Mouse (Mus musculus): ENCODE data around the gene Kcnj14. TPM values are rescaled to one million over a fixed set of nuclear protein-coding genes. Genes with fewer than 3 reads are reported as not detected.

Gene Kcnj14
- polyA plus RNA-seq, 1 experiment from 2014 or later = 0.14 TPM

- 72% methylated on average over 10 of the region's 10 CpGs for WGBS (ENCODE audit: insufficient replicate concordance)
- ATAC-seq (ENCODE audit: low read depth) = no peak
- Histone ChIP-seq H3K9me3 (replicated peaks; ENCODE audit: control insufficient read depth, low read length) (no peaks in the 10 kb centered on the region), H3K27ac (ENCODE audit: low read length) (no peak overlapping the region), H3K27me3 (ENCODE audit: control insufficient read depth, insufficient read depth, low read depth, low read length) (peaks cover 3% of the 10 kb centered on the region; the same call in 1 of the 2 replicates), H3K4me1 (ENCODE audit: control insufficient read depth, low read depth, low read length) (peaks cover 26% of the 10 kb centered on the region), H3K36me3 (ENCODE audit: control insufficient read depth, insufficient read depth) (peaks cover 23% of the 10 kb centered on the region), H3K4me2 (ENCODE audit: low read depth, low read length) (no peak overlapping the region), H3K9ac (ENCODE audit: low read depth, low read length) (no peak overlapping the region), H3K4me3 (ENCODE audit: low read depth, low read length) (no peak overlapping the region; the same call in 1 of the 2 replicates)
Measured at GRCm38 (mm10) chr7:45815323-45815983, 9.1 kb downstream of the Kcnj14 start.

GRCm38 (mm10) chr7:45814841-45815240 lies 9.7 kb downstream of the Kcnj14 start:
- Histone ChIP-seq H3K27ac (ENCODE audit: low read length) (no peak overlapping the region), H3K9ac (ENCODE audit: low read depth, low read length) (no peak overlapping the region), H3K9me3 (replicated peaks; ENCODE audit: control insufficient read depth, low read length) (no peaks in the 10 kb centered on the region), H3K36me3 (ENCODE audit: control insufficient read depth, insufficient read depth) (peaks cover 29% of the 10 kb centered on the region), H3K4me2 (ENCODE audit: low read depth, low read length) (peak overlapping the region; percentile 77), H3K4me1 (ENCODE audit: control insufficient read depth, low read depth, low read length) (peaks cover 26% of the 10 kb centered on the region), H3K4me3 (ENCODE audit: low read depth, low read length) (peak overlapping the region; percentile 99), H3K27me3 (ENCODE audit: control insufficient read depth, insufficient read depth, low read depth, low read length) (peaks cover under 1% of the 10 kb centered on the region; the same call in 1 of the 2 replicates)
- no peak for ATAC-seq (ENCODE audit: low read depth)
- 7% methylated on average over 5 of the region's 5 CpGs for WGBS (ENCODE audit: insufficient replicate concordance)

- Histone ChIP-seq H3K4me1 (ENCODE audit: control insufficient read depth, low read depth, low read length) (peaks cover 26% of the 10 kb centered on the region), H3K9me3 (replicated peaks; ENCODE audit: control insufficient read depth, low read length) (no peaks in the 10 kb centered on the region), H3K4me2 (ENCODE audit: low read depth, low read length) (peak within 1 kb of the TSS; percentile 96), H3K36me3 (ENCODE audit: control insufficient read depth, insufficient read depth) (peaks cover 36% of the 10 kb centered on the region), H3K27ac (ENCODE audit: low read length) (peak within 1 kb of the TSS; percentile 96), H3K4me3 (ENCODE audit: low read depth, low read length) (peak within 1 kb of the TSS; percentile 99), H3K9ac (ENCODE audit: low read depth, low read length) (peak within 1 kb of the TSS; percentile 99), H3K27me3 (ENCODE audit: control insufficient read depth, insufficient read depth, low read depth, low read length) (no peaks in the 10 kb centered on the region; the same call in 1 of the 2 replicates)
- WGBS (ENCODE audit: insufficient replicate concordance) = under 1% methylated on average over 76 of the region's 92 CpGs
- peak; percentile 98 for ATAC-seq (ENCODE audit: low read depth)
Measured at GRCm38 (mm10) chr7:45813787-45814779, 10.5 kb downstream of the Kcnj14 start, which contains the start of gene Cyth2. Gene Cyth2, minus strand, starts transcription at chr7:45814581.

DNA sequence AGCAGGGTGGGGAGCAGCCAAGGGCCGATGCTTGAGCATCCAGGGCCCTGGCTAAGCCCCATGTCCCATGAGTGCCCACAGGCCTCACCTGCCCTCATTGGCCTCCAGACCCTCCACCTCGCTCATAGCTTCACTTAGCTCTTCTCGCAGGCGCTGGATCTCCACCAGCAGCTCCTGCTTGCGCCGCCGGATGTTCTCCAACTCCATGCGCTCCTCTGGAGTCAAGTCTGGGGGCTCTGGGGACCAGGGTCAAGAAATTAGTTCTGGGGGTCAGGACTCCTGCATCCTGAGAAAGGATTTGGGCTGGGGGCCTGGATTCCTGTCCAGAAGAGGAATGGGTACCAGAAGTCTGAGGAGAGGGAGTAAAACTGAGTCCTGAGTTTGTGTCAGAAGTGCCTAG lies 11.7 kb downstream of the Kcnj14 start:
- peaks cover 26% of the 10 kb centered on the region for H3K4me1 ChIP-seq (ENCODE audit: control insufficient read depth, low read depth, low read length)
- ATAC-seq (ENCODE audit: low read depth) = no peak
- H3K4me3 ChIP-seq (ENCODE audit: low read depth, low read length) = peak overlapping the region; percentile 99
- H3K9ac ChIP-seq (ENCODE audit: low read depth, low read length) = peak overlapping the region; percentile 99
- H3K36me3 ChIP-seq (ENCODE audit: control insufficient read depth, insufficient read depth) = peaks cover 45% of the 10 kb centered on the region
- peak overlapping the region; percentile 96 for H3K4me2 ChIP-seq (ENCODE audit: low read depth, low read length)
- no peaks in the 10 kb centered on the region for H3K9me3 ChIP-seq (replicated peaks; ENCODE audit: control insufficient read depth, low read length)
- H3K27ac ChIP-seq (ENCODE audit: low read length) = no peak overlapping the region
- no peaks in the 10 kb centered on the region for H3K27me3 ChIP-seq (ENCODE audit: control insufficient read depth, insufficient read depth, low read depth, low read length)
- WGBS (ENCODE audit: insufficient replicate concordance) = 84% methylated on average over 8 of the region's 8 CpGs

DNA sequence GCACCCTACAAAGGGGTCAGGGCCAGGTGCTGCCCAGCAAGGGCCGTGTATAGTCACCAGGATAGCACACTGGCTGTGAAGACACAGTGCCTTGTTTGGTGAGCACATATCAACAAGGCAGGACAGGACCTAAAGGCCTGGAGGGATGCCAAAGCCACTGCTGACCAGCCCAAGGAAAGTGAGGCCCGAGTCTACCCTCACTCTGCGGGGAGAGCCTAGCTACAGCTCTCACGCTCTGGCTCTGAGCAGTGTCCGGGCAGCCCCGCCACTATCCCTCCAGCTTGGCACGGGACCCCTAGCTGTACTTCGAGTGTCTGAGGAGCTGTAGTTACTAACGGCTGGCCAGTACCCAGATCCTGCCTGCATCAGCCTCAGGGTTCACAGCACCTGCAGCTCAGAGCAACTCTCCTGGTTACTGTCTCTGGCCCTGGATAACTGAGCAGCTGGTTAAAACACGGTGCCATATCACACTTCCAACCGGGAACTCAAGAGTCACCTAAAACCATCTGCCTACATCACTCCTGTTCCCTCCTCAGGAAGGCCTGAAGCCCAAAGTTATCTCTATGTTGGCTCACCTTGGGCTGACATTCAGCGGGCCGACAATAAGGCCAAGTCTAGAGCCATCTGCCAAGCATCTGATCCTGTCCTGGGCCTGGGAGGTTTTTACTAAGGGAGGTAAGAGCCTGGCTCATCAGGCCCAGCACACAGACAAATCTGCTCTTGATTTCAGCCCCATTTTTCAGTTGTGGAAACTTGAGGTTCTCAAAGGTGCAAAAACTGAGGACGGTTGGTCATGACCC lies 15.1 kb downstream of the Kcnj14 start:
- Histone ChIP-seq H3K9ac (ENCODE audit: low read depth, low read length) (no peak overlapping the region), H3K27me3 (ENCODE audit: control insufficient read depth, insufficient read depth, low read depth, low read length) (no peaks in the 10 kb centered on the region), H3K4me2 (ENCODE audit: low read depth, low read length) (no peak overlapping the region), H3K4me3 (ENCODE audit: low read depth, low read length) (no peak overlapping the region), H3K36me3 (ENCODE audit: control insufficient read depth, insufficient read depth) (peaks cover 53% of the 10 kb centered on the region), H3K9me3 (replicated peaks; ENCODE audit: control insufficient read depth, low read length) (no peaks in the 10 kb centered on the region), H3K27ac (ENCODE audit: low read length) (no peak overlapping the region), H3K4me1 (ENCODE audit: control insufficient read depth, low read depth, low read length) (peaks cover 18% of the 10 kb centered on the region)
- ATAC-seq (ENCODE audit: low read depth) = no peak
- 82% methylated on average over 14 of the region's 14 CpGs for WGBS (ENCODE audit: insufficient replicate concordance)

DNA sequence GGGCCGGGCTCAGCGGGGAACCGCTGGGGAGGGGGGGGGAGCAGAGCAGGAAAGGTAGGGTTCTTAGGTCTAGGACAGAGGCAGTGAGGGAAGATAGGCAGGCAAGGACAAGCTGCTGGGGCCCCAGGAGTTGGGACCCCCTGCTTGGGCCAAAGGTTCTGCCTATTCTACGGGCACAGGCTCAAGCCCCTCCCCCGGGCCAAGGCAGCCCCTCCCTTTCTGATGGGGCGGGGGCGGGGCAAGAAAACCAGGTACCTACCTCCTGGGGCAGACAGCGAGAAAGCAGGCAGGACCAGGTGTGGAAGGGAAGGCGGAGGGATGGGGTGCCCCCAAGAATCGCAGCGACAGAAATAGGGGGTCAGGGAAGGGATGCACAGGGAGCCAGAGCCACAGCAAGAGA lies 16.1 kb downstream of the Kcnj14 start:
- Histone ChIP-seq H3K36me3 (ENCODE audit: control insufficient read depth, insufficient read depth) (peaks cover 53% of the 10 kb centered on the region), H3K9me3 (replicated peaks; ENCODE audit: control insufficient read depth, low read length) (no peaks in the 10 kb centered on the region), H3K4me3 (ENCODE audit: low read depth, low read length) (no peak overlapping the region), H3K9ac (ENCODE audit: low read depth, low read length) (no peak overlapping the region), H3K4me2 (ENCODE audit: low read depth, low read length) (no peak overlapping the region), H3K27me3 (ENCODE audit: control insufficient read depth, insufficient read depth, low read depth, low read length) (no peaks in the 10 kb centered on the region), H3K4me1 (ENCODE audit: control insufficient read depth, low read depth, low read length) (peaks cover 17% of the 10 kb centered on the region), H3K27ac (ENCODE audit: low read length) (no peak overlapping the region)
- 79% methylated on average over 11 of the region's 11 CpGs for WGBS (ENCODE audit: insufficient replicate concordance)
- no peak for ATAC-seq (ENCODE audit: low read depth)

GRCm38 (mm10) chr7:45805941-45806340 lies 18.6 kb downstream of the Kcnj14 start:
- Histone ChIP-seq H3K4me3 (ENCODE audit: low read depth, low read length) (no peak overlapping the region), H3K9ac (ENCODE audit: low read depth, low read length) (no peak overlapping the region), H3K4me1 (ENCODE audit: control insufficient read depth, low read depth, low read length) (peaks cover 4% of the 10 kb centered on the region), H3K27ac (ENCODE audit: low read length) (no peak overlapping the region), H3K9me3 (replicated peaks; ENCODE audit: control insufficient read depth, low read length) (no peaks in the 10 kb centered on the region), H3K27me3 (ENCODE audit: control insufficient read depth, insufficient read depth, low read depth, low read length) (no peaks in the 10 kb centered on the region), H3K36me3 (ENCODE audit: control insufficient read depth, insufficient read depth) (peaks cover 35% of the 10 kb centered on the region), H3K4me2 (ENCODE audit: low read depth, low read length) (no peak overlapping the region)
- no peak for ATAC-seq (ENCODE audit: low read depth)
- WGBS (ENCODE audit: insufficient replicate concordance) = 59% methylated on average over 5 of the region's 5 CpGs

DNA sequence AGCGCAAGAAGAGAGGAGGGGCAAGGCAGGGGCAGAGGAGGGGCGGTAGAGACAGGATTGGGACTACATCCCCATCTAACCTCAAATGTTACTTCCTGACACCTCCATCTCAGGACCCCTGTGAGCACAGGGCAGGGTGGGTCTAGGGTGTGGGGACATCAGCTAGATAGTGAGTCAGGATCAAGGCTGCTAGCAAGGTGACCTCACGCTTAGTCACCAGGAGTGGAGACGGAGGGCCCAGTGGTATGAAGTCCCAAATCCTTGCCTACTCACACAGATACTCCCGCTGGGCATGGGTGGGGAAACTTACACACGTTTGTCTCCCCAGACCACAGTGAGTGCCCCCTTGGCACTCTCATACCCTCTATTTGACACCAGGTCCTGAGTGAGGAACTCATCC lies 22.0 kb downstream of the Kcnj14 start:
- Histone ChIP-seq H3K27me3 (ENCODE audit: control insufficient read depth, insufficient read depth, low read depth, low read length) (peaks cover 29% of the 10 kb centered on the region), H3K36me3 (ENCODE audit: control insufficient read depth, insufficient read depth) (peaks cover 5% of the 10 kb centered on the region), H3K4me1 (ENCODE audit: control insufficient read depth, low read depth, low read length) (peaks cover 24% of the 10 kb centered on the region), H3K4me3 (ENCODE audit: low read depth, low read length) (no peak overlapping the region), H3K4me2 (ENCODE audit: low read depth, low read length) (no peak overlapping the region), H3K9ac (ENCODE audit: low read depth, low read length) (no peak overlapping the region), H3K9me3 (replicated peaks; ENCODE audit: control insufficient read depth, low read length) (no peaks in the 10 kb centered on the region), H3K27ac (ENCODE audit: low read length) (no peak overlapping the region)
- ATAC-seq (ENCODE audit: low read depth) = no peak
- 72% methylated on average over 6 of the region's 6 CpGs for WGBS (ENCODE audit: insufficient replicate concordance)

All from liver, embryonic 16.5 days (tissue).